Mouse (Mus musculus) cerebellum, adult 18-20 months (tissue): ENCODE data around the gene Ccdc97.

Experiments
- DNase-seq, 2 experiments: peaks; one replicate each; pipeline ENCODE4 v3.0.0; 2021

The Ccdc97 gene

GRCm38 (mm10) chr7:25719761-25720610 lies 1.1 kb upstream of the Ccdc97 start:
- DNase-seq = peak; percentile 65 to 82

GRCm38 (mm10) chr7:25717478-25717877 lies 1.4 kb downstream of the Ccdc97 start:
- DNase-seq = no peak

GRCm38 (mm10) chr7:25715731-25716271 lies 3.1 kb downstream of the Ccdc97 start:
- DNase-seq = no peak

GRCm38 (mm10) chr7:25714581-25714980 lies 4.3 kb downstream of the Ccdc97 start:
- no peak for DNase-seq

GRCm38 (mm10) chr7:25712801-25713200 lies 6.1 kb downstream of the Ccdc97 start:
- DNase-seq = no peak

GRCm38 (mm10) chr7:25711731-25712197 lies 7.1 kb downstream of the Ccdc97 start:
- DNase-seq = peak; percentile 64 to 67

GRCm38 (mm10) chr7:25711165-25711564 lies 7.7 kb downstream of the Ccdc97 start:
- no peak for DNase-seq

- DNase-seq = no peak
Observed at GRCm38 (mm10) chr7:25710519-25711130, 8.3 kb downstream of the Ccdc97 start.

GRCm38 (mm10) chr7:25709961-25710360 lies 8.9 kb downstream of the Ccdc97 start:
- DNase-seq = no peak

GRCm38 (mm10) chr7:25707581-25708292 lies 11.2 kb downstream of the Ccdc97 start:
- DNase-seq = no peak

GRCm38 (mm10) chr7:25706578-25707170 lies 12.2 kb downstream of the Ccdc97 start:
- DNase-seq = no peak

GRCm38 (mm10) chr7:25705801-25706251 lies 13.1 kb downstream of the Ccdc97 start:
- DNase-seq = no peak

GRCm38 (mm10) chr7:25704716-25705364 lies 14.0 kb downstream of the Ccdc97 start:
- no peak for DNase-seq

GRCm38 (mm10) chr7:25703793-25704494 lies 14.9 kb downstream of the Ccdc97 start:
- DNase-seq = no peak

- no peak for DNase-seq
Observed at GRCm38 (mm10) chr7:25702350-25702749, 16.5 kb downstream of the Ccdc97 start.

- no peak for DNase-seq
Observed at GRCm38 (mm10) chr7:25700732-25701131, 18.2 kb downstream of the Ccdc97 start.

- no peak for DNase-seq
Observed at GRCm38 (mm10) chr7:25699851-25700250, 19.0 kb downstream of the Ccdc97 start.

GRCm38 (mm10) chr7:25694104-25694503 lies 24.8 kb downstream of the Ccdc97 start:
- DNase-seq = no peak

- DNase-seq = no peak
Observed at GRCm38 (mm10) chr7:25690051-25690450, 28.8 kb downstream of the Ccdc97 start.

- no peak for DNase-seq
Observed at GRCm38 (mm10) chr7:25689603-25690021, 29.3 kb downstream of the Ccdc97 start.

- no peak for DNase-seq
Observed at GRCm38 (mm10) chr7:25688810-25689586, 29.9 kb downstream of the Ccdc97 start.
